Mouse (Mus musculus): ENCODE results near the gene Hmgn3. TPM values are rescaled to one million over a fixed set of nuclear protein-coding genes. Genes with fewer than 3 reads are reported as not detected.

The Hmgn3 gene
- total and polyA plus RNA-seq, 3 experiments, result not detected

GRCm38 (mm10) chr9:83119211-83119610 is 27.3 kb downstream of the Hmgn3 start (continued):
- TF ChIP-seq USF2 (IDR thresholded peaks at IDR 0.05; ENCODE audit: borderline replicate concordance in 1 of 2, insufficient read depth in 1 of 2, low read depth in 1 of 2, low read length in 2 of 2) (no peak), ZNF384 (IDR thresholded peaks at IDR 0.05; ENCODE audit: low read depth, low read length) (no peak), MXI1 (IDR thresholded peaks at IDR 0.05; ENCODE audit: low read depth, low read length) (no peak), NRF1 (IDR thresholded peaks at IDR 0.05; ENCODE audit: insufficient read depth, low read depth, low read length, poor library complexity, severe bottlenecking) (no peak), CHD2 (IDR thresholded peaks at IDR 0.05; ENCODE audit: low read length) (no peak), CTCF (IDR thresholded peaks at IDR 0.05 in 2 of 3, conservative IDR thresholded peaks at IDR 0.05 in 1 of 3; ENCODE audit: control insufficient read depth in 1 of 3, insufficient read depth in 1 of 3, low read depth in 2 of 3, low read length in 3 of 3, poor library complexity in 1 of 3, severe bottlenecking in 1 of 3) (no peak), MAFK (IDR thresholded peaks at IDR 0.05; ENCODE audit: borderline replicate concordance, low read depth, low read length) (peak; percentile 47; the same call in 1 of the 2 replicates), BHLHE40 (IDR thresholded peaks at IDR 0.05; ENCODE audit: borderline replicate concordance, low read depth, low read length) (no peak), ZC3H11A (IDR thresholded peaks at IDR 0.05; ENCODE audit: low read depth, low read length) (no peak), EP300 (IDR thresholded peaks at IDR 0.05; ENCODE audit: low read depth in 1 of 2, low read length in 2 of 2) (peak; percentile 71 to 83), GATA1 (IDR thresholded peaks at IDR 0.05; ENCODE audit: low read depth, low read length) (peak; percentile 67; the same call in 1 of the 2 replicates), JUND (IDR thresholded peaks at IDR 0.05; ENCODE audit: low read depth, low read length) (no peak), SMC3 (IDR thresholded peaks at IDR 0.05; ENCODE audit: low read depth, low read length) (no peak), CHD1 (IDR thresholded peaks at IDR 0.05; ENCODE audit: low read depth, low read length) (no peak), MAX (IDR thresholded peaks at IDR 0.05; ENCODE audit: low read length) (no peak), RAD21 (IDR thresholded peaks at IDR 0.05; ENCODE audit: low read depth, low read length) (no peak), MYC (IDR thresholded peaks at IDR 0.05; ENCODE audit: low read depth, low read length) (no peak), TCF12 (IDR thresholded peaks at IDR 0.05; ENCODE audit: low read depth, low read length) (peak; percentile 57; the same call in 1 of the 2 replicates), UBTF (IDR thresholded peaks at IDR 0.05; ENCODE audit: borderline replicate concordance, insufficient read depth, low read depth, low read length) (no peak), KAT2A (conservative IDR thresholded peaks at IDR 0.05; ENCODE audit: low read depth, low read length) (no peak)

DNA sequence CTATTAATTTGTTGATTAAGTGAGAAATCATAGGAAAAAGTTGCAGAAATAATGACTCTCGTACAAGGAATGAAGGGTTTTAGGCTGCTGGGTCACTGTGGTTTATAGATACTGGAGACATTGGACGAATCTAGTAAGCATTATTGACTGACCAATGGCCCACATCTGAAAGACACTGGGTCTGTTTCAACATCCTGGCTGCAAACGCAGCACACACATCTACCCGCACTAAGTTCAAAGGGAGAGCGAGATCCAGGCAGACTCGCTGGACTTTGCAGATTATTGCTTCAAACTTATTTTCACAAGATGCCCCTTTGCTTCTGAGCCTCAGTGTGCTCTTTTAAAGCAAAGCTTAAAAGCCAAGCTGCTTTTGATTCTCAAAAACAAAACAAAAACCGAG is 29.0 kb downstream of the Hmgn3 start:
- H3K9me3 ChIP-seq (replicated peaks; ENCODE audit: insufficient read depth, low read length), result no peaks in the 10 kb centered on the region

More for the DNA sequence above, 29.0 kb downstream of the Hmgn3 start:
- Histone ChIP-seq H3K27me3 (ENCODE audit: control insufficient read depth in 1 of 2, insufficient read depth in 2 of 2, low read length in 2 of 2) (no peaks in the 10 kb centered on the region), H3K4me3 (ENCODE audit: control insufficient read depth in 1 of 2, insufficient read depth in 1 of 2, low read depth in 2 of 2, low read length in 2 of 2) (no peak overlapping the region), H3K4me1 (ENCODE audit: control insufficient read depth in 1 of 2, insufficient read depth in 2 of 2, low read length in 2 of 2) (no peaks in the 10 kb centered on the region), H3K27ac (ENCODE audit: control insufficient read depth, low read depth, low read length) (no peak overlapping the region), H3K9ac (ENCODE audit: control insufficient read depth, low read depth, low read length, poor library complexity, severe bottlenecking) (no peak overlapping the region), H3K36me3 (ENCODE audit: control insufficient read depth in 1 of 2, insufficient read depth in 2 of 2, low read length in 2 of 2) (0 out of 4 replicates have a peak, but pooled peaks cover 0 to 2% of the 10 kb centered on the region in 2 experiments), H3K79me2 (ENCODE audit: control insufficient read depth, insufficient read depth, low read length, poor library complexity) (no peaks in the 10 kb centered on the region)
- DNase-seq (ENCODE audit: low read depth, low spot score), result no peak
- TF ChIP-seq ZC3H11A (IDR thresholded peaks at IDR 0.05; ENCODE audit: low read depth, low read length) (no peak), MAFK (IDR thresholded peaks at IDR 0.05; ENCODE audit: borderline replicate concordance, low read depth, low read length) (no peak), UBTF (IDR thresholded peaks at IDR 0.05; ENCODE audit: borderline replicate concordance, insufficient read depth, low read depth, low read length) (no peak), RAD21 (IDR thresholded peaks at IDR 0.05; ENCODE audit: low read depth, low read length) (no peak), ETS1 (IDR thresholded peaks at IDR 0.05; ENCODE audit: low read depth, low read length) (no peak), GABPA (IDR thresholded peaks at IDR 0.05; ENCODE audit: low read depth, low read length) (no peak), CHD2 (IDR thresholded peaks at IDR 0.05; ENCODE audit: low read length) (no peak), CHD1 (IDR thresholded peaks at IDR 0.05; ENCODE audit: low read depth, low read length) (no peak), E2F4 (IDR thresholded peaks at IDR 0.05; ENCODE audit: borderline replicate concordance, low read depth, low read length) (no peak), ZKSCAN1 (IDR thresholded peaks at IDR 0.05; ENCODE audit: low read depth, low read length) (no peak), TAL1 (IDR thresholded peaks at IDR 0.05; ENCODE audit: low read length) (no peak), JUND (IDR thresholded peaks at IDR 0.05; ENCODE audit: low read depth, low read length) (no peak), MYB (IDR thresholded peaks at IDR 0.05; ENCODE audit: low read depth, low read length) (no peak), GATA1 (IDR thresholded peaks at IDR 0.05; ENCODE audit: low read depth, low read length) (no peak), MEF2A (IDR thresholded peaks at IDR 0.05; ENCODE audit: extremely low read depth, insufficient replicate concordance, low read depth, low read length, poor library complexity, severe bottlenecking) (no peak), NELFE (IDR thresholded peaks at IDR 0.05; ENCODE audit: low read depth, low read length) (no peak)

Measured in MEL (cell line).